In genomic region chr6:70058374-70058773, GRCm38 (mm10) we compare ENCODE assay signal across 14 mouse cellular contexts.
DNase-seq lines count a peak whose midpoint lies in the region.
"Had no signal": no experiment of that assay in that cellular context is flagged by ENCODE, and none has a peak within 500 bp of the region (broad histone marks: within the 10 kb centered on the region; RNA-seq: fewer than 3 reads in every experiment).

No protein-coding gene starts in this region.

- DNase-seq in left cerebral cortex, adult 11 months (ENCODE audit: low spot score): peak; percentile 1
- DNase-seq in left cerebral cortex, postnatal 36 days (ENCODE audit: low spot score in 2 of 2): no peak
- DNase-seq in right cerebral cortex, adult 2 months (ENCODE audit: low spot score in 2 of 2): peak; percentile 7 to 12
- no peak for DNase-seq in right cerebral cortex, postnatal 10 days (ENCODE audit: low spot score in 2 of 2)
- no peak for DNase-seq in gastrocnemius, adult 8-10 months (ENCODE audit: low spot score in 2 of 2)
- DNase-seq: adrenal gland, adult 2 months; adrenal gland, postnatal 10 days; adrenal gland, postnatal 25 days; cerebellum, adult 11-12 months; cerebellum, adult 2 months; cerebellum, adult 9-10 months; cerebellum, postnatal 10 days; cerebellum, postnatal 25 days; forebrain, postnatal 0 days had no signal

- intact Hi-C loops in left cerebral cortex, postnatal 36 days (cut with DNase I): no loop called here

Comparison
In these comparisons a context has a peak if more than half of its experiments do, and no peak if none do; other contexts are left out.
1. DNase-seq: peak in left cerebral cortex, adult 11 months (single experiment) and right cerebral cortex, adult 2 months (2 of 2); none in left cerebral cortex, postnatal 36 days (0 of 2), right cerebral cortex, postnatal 10 days (0 of 2) and gastrocnemius, adult 8-10 months (0 of 2).